Mouse (Mus musculus): ENCODE measurements around the gene Trpm5. TPM values are rescaled to one million over a fixed set of nuclear protein-coding genes. Genes with fewer than 3 reads are reported as not detected.

Gene Trpm5
- total and polyA plus RNA-seq, 3 experiments: 1.7 to 1.9 TPM; not detected in 1

DNA sequence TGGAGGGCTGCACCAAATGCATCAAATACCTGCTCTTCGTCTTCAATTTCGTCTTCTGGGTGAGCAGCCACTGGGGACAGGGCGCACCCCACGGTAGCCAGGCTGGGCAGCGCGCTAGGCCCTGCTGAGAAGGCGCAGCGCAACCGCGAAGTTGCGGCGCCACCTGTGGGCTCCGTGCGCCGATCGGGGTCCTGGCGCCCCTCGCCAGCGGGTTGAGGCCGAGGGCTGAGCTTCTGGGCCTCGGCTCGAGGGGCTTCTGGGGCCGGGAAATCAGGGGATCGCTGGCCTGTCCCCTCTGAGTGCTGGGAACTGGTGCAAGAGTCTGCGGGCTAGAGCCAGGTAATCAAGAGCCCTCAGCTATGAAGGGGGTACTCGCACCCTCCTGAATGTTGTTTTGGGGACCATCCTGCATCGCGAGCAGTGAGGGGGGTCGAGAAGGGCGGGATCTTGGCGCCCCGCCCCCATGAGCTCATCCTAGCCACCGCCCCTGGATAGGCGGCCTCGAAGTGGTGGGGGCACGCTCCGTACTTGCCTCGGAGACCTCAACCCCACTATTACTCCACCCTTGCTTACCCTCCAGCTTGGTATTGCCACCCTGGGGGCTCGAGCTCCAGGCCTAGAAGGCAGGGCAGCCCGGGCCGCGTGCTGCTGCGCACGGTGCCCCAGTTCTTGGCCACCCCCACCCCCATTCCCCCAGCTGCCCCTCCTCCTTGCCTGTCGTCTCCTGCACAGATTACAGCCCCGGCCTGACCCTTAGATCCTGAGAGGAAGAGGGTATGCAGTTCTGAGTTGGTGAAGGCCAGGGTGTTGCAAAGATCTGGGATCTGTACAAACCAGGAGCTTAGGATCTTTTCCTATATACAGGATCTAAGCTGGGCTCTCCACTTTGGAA, 41.2 kb downstream of the Trpm5 start:
- Histone ChIP-seq H3K4me3 (ENCODE audit: control insufficient read depth in 1 of 2, insufficient read depth in 1 of 2, low read depth in 2 of 2, low read length in 2 of 2) (peak overlapping the region; percentile 73 to 83), H3K4me1 (ENCODE audit: control insufficient read depth in 1 of 2, insufficient read depth in 2 of 2, low read length in 2 of 2) (peaks cover 31 to 50% of the 10 kb centered on the region in 2 experiments), H3K9me3 (replicated peaks; ENCODE audit: insufficient read depth, low read length) (no peaks in the 10 kb centered on the region), H3K27ac (ENCODE audit: control insufficient read depth, low read depth, low read length) (peak overlapping the region; percentile 80), H3K79me2 (ENCODE audit: control insufficient read depth, insufficient read depth, low read length, poor library complexity) (peaks cover 23% of the 10 kb centered on the region), H3K36me3 (ENCODE audit: control insufficient read depth in 1 of 2, insufficient read depth in 2 of 2, low read length in 2 of 2) (peaks cover 0 to 47% of the 10 kb centered on the region in 2 experiments; a peak in 2 of 4 replicates), H3K9ac (ENCODE audit: control insufficient read depth, low read depth, low read length, poor library complexity, severe bottlenecking) (peak overlapping the region; percentile 81), H3K27me3 (ENCODE audit: control insufficient read depth in 1 of 2, insufficient read depth in 2 of 2, low read length in 2 of 2) (no peaks in the 10 kb centered on the region)
- peak; percentile 74 for DNase-seq (ENCODE audit: low read depth, low spot score)
- TF ChIP-seq CHD1 (IDR thresholded peaks at IDR 0.05; ENCODE audit: low read depth, low read length): 0 out of 2 replicates have a peak, but pooled peaks have one; percentile 2
- no peak for TF ChIP-seq KAT2A (conservative IDR thresholded peaks at IDR 0.05; ENCODE audit: low read depth, low read length)
- peak in 2 of 3 experiments; percentile 1 to 9; a peak in 1 of 6 replicates for TF ChIP-seq CTCF (IDR thresholded peaks at IDR 0.05 in 2 of 3, conservative IDR thresholded peaks at IDR 0.05 in 1 of 3; ENCODE audit: control insufficient read depth in 1 of 3, insufficient read depth in 1 of 3, low read depth in 2 of 3, low read length in 3 of 3, poor library complexity in 1 of 3, severe bottlenecking in 1 of 3)
- TF ChIP-seq HCFC1 (IDR thresholded peaks at IDR 0.05; ENCODE audit: low read depth, low read length): peak; percentile 9; the same call in 1 of the 2 replicates
- TF ChIP-seq MYB (IDR thresholded peaks at IDR 0.05; ENCODE audit: low read depth, low read length): no peak

DNA sequence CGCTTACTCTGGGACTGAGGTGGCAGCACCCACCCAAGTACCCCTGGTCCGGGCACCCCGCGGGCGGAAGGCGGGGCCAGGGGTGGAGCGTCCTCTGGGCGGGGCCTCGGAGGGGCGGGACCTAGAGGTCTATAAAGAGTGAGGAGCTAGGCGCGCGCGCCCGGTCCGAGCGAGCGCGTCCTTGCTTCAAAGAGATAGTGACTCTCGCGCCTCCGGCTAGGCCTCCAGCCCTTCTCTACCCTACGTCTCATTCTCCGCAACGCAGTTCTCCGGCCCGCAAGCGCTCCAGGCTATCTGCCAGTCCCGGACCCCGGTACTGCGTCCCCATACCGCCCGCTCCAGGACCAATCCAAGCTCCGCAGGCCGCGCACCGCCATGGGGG, 41.8 kb downstream of the Trpm5 start, which contains the start of gene Cd81:
TSS of gene Cd81 (plus strand) at position 114 of the 382 bp plus-strand sequence.
- Histone ChIP-seq H3K4me3 (ENCODE audit: control insufficient read depth in 1 of 2, insufficient read depth in 1 of 2, low read depth in 2 of 2, low read length in 2 of 2) (peak within 1 kb of the TSS; percentile 73 to 83), H3K36me3 (ENCODE audit: control insufficient read depth in 1 of 2, insufficient read depth in 2 of 2, low read length in 2 of 2) (peaks cover 0 to 46% of the 10 kb centered on the region in 2 experiments; a peak in 2 of 4 replicates), H3K9ac (ENCODE audit: control insufficient read depth, low read depth, low read length, poor library complexity, severe bottlenecking) (peak within 1 kb of the TSS; percentile 81), H3K4me1 (ENCODE audit: control insufficient read depth in 1 of 2, insufficient read depth in 2 of 2, low read length in 2 of 2) (peaks cover 31 to 48% of the 10 kb centered on the region in 2 experiments), H3K27ac (ENCODE audit: control insufficient read depth, low read depth, low read length) (peak within 1 kb of the TSS; percentile 80), H3K79me2 (ENCODE audit: control insufficient read depth, insufficient read depth, low read length, poor library complexity) (peaks cover 23% of the 10 kb centered on the region), H3K27me3 (ENCODE audit: control insufficient read depth in 1 of 2, insufficient read depth in 2 of 2, low read length in 2 of 2) (no peaks in the 10 kb centered on the region), H3K9me3 (replicated peaks; ENCODE audit: insufficient read depth, low read length) (no peaks in the 10 kb centered on the region)
- TF ChIP-seq POLR2AphosphoS2 (IDR thresholded peaks at IDR 0.05; ENCODE audit: low read length) (peak; percentile 97), UBTF (IDR thresholded peaks at IDR 0.05; ENCODE audit: borderline replicate concordance, insufficient read depth, low read depth, low read length) (peak; percentile 79; the same call in 1 of the 2 replicates), MXI1 (IDR thresholded peaks at IDR 0.05; ENCODE audit: low read depth, low read length) (no peak; the same call in none of the 2 replicates), ZMIZ1 (IDR thresholded peaks at IDR 0.05; ENCODE audit: low read depth, low read length) (peak; percentile 98), TBP (IDR thresholded peaks at IDR 0.05; ENCODE audit: low read depth, low read length) (peak; percentile 97), ETS1 (IDR thresholded peaks at IDR 0.05; ENCODE audit: low read depth, low read length) (0 out of 2 replicates have a peak, but pooled peaks have one; percentile 6), CTCF (IDR thresholded peaks at IDR 0.05 in 2 of 3, conservative IDR thresholded peaks at IDR 0.05 in 1 of 3; ENCODE audit: control insufficient read depth in 1 of 3, insufficient read depth in 1 of 3, low read depth in 2 of 3, low read length in 3 of 3, poor library complexity in 1 of 3, severe bottlenecking in 1 of 3) (0 out of 6 replicates have a peak, but pooled peaks of 1 of the 3 experiments have one; percentile 0), HCFC1 (IDR thresholded peaks at IDR 0.05; ENCODE audit: low read depth, low read length) (peak; percentile 74), MEF2A (IDR thresholded peaks at IDR 0.05; ENCODE audit: extremely low read depth, insufficient replicate concordance, low read depth, low read length, poor library complexity, severe bottlenecking) (no peak), GABPA (IDR thresholded peaks at IDR 0.05; ENCODE audit: low read depth, low read length) (no peak), POLR2A (IDR thresholded peaks at IDR 0.05; ENCODE audit: control insufficient read depth in 1 of 2, insufficient read depth in 1 of 2, low read depth in 1 of 2, low read length in 2 of 2, poor library complexity in 1 of 2) (peak; percentile 86 to 99), NELFE (IDR thresholded peaks at IDR 0.05; ENCODE audit: low read depth, low read length) (peak; percentile 98), USF1 (IDR thresholded peaks at IDR 0.05; ENCODE audit: low read depth, low read length) (no peak), RAD21 (IDR thresholded peaks at IDR 0.05; ENCODE audit: low read depth, low read length) (no peak), SIN3A (IDR thresholded peaks at IDR 0.05; ENCODE audit: low read length) (peak; percentile 70; the same call in 1 of the 2 replicates)
- peak; percentile 93 for DNase-seq (ENCODE audit: low read depth, low spot score)

Data from MEL (cell line).